ENCODE assay signal across 8 mouse cellular contexts in genomic region chr12:78862254-78862730, GRCm38 (mm10). TPM values are rescaled to one million over a fixed set of nuclear protein-coding genes. Genes with fewer than 3 reads are reported as not detected.
DNase-seq lines count a peak whose midpoint lies in the region; ATAC-seq and TF ChIP-seq lines count a peak whose summit lies in the region.

No protein-coding gene starts in this region.

- peak overlapping the region; percentile 63 for H3K27ac ChIP-seq in lung, embryonic 16.5 days (ENCODE audit: low read length)
- H3K27ac ChIP-seq in limb, embryonic 13.5 days, result peak overlapping the region; percentile 87
- peak overlapping the region; percentile 84 for H3K27ac ChIP-seq in small intestine, adult 2 months (ENCODE audit: insufficient read depth, low read depth, low read length)

- TF ChIP-seq POLR2A in small intestine, adult 2 months (IDR thresholded peaks at IDR 0.05; ENCODE audit: low read depth, low read length), result no peak

- no peaks in the 10 kb centered on the region for H3K9me3 ChIP-seq in lung, embryonic 16.5 days (ENCODE audit: control insufficient read depth, low read length)
- no peaks in the 10 kb centered on the region for H3K9me3 ChIP-seq in limb, embryonic 13.5 days

- DNase-seq in lung, postnatal 10 days, result no peak
- no peak for DNase-seq in thymus, postnatal 10 days (ENCODE audit: low spot score in 2 of 2)
- no peak for DNase-seq in frontal cortex, postnatal 25 days (ENCODE audit: low spot score in 2 of 2)
- DNase-seq in adrenal gland, postnatal 4 days (ENCODE audit: low spot score in 2 of 2), result no peak

- ATAC-seq in lung, embryonic 16.5 days (ENCODE audit: low read depth), result peak; percentile 49; the same call in 1 of the 2 replicates
- ATAC-seq in erythroblast, adult 5-6 weeks (replicated peaks; ENCODE audit: low FRiP score, poor library complexity, severe bottlenecking), result peak; percentile 40
- ATAC-seq in limb, embryonic 13.5 days (ENCODE audit: low FRiP score, low read depth), result no peak

- peak overlapping the region; percentile 81 for H3K4me2 ChIP-seq in lung, embryonic 16.5 days (ENCODE audit: low read depth, low read length)
- peak overlapping the region; percentile 79 for H3K4me2 ChIP-seq in limb, embryonic 13.5 days (replicated peaks)

- WGBS in lung, embryonic 16.5 days, result 0% methylated on average over 22 of the region's 22 CpGs
- under 1% methylated on average over 22 of the region's 22 CpGs for WGBS in limb, embryonic 13.5 days
- whole genome bisulfite sequencing in small intestine, adult 2 months, result under 1% methylated on average over 22 of the region's 22 CpGs

- TF ChIP-seq CTCF in small intestine, adult 2 months (IDR thresholded peaks at IDR 0.05; ENCODE audit: extremely low read depth, insufficient read length, insufficient replicate concordance, low read depth, low read length), result no peak

- H3K4me1 ChIP-seq in lung, embryonic 16.5 days (replicated peaks; ENCODE audit: control insufficient read depth, insufficient read depth, low read length), result peaks cover 18% of the 10 kb centered on the region
- peaks cover 21% of the 10 kb centered on the region for H3K4me1 ChIP-seq in limb, embryonic 13.5 days
- peaks cover 2% of the 10 kb centered on the region for H3K4me1 ChIP-seq in small intestine, adult 2 months (ENCODE audit: control insufficient read depth, insufficient read depth, insufficient read length, low read length)

- peak overlapping the region; percentile 95 for H3K9ac ChIP-seq in lung, embryonic 16.5 days (ENCODE audit: low read length)
- peak overlapping the region; percentile 92 for H3K9ac ChIP-seq in limb, embryonic 13.5 days

- H3K4me3 ChIP-seq in lung, embryonic 16.5 days (ENCODE audit: low read length), result peak overlapping the region; percentile 96
- peak overlapping the region; percentile 90 for H3K4me3 ChIP-seq in limb, embryonic 13.5 days
- peak overlapping the region; percentile 97 for H3K4me3 ChIP-seq in small intestine, adult 2 months (ENCODE audit: low read depth, low read length)

- peaks cover 1% of the 10 kb centered on the region; the same call in 1 of the 2 replicates for H3K36me3 ChIP-seq in lung, embryonic 16.5 days (ENCODE audit: control insufficient read depth, insufficient read depth, low read length)
- H3K36me3 ChIP-seq in limb, embryonic 13.5 days, result peaks cover 5% of the 10 kb centered on the region; the same call in 1 of the 2 replicates
- peaks cover 3% of the 10 kb centered on the region for H3K36me3 ChIP-seq in small intestine, adult 2 months (ENCODE audit: control insufficient read depth, insufficient read depth, low read length)

- no peaks in the 10 kb centered on the region for H3K27me3 ChIP-seq in lung, embryonic 16.5 days (ENCODE audit: control insufficient read depth, insufficient read depth, low read depth, low read length)
- H3K27me3 ChIP-seq in limb, embryonic 13.5 days, result no peaks in the 10 kb centered on the region
- H3K27me3 ChIP-seq in small intestine, adult 2 months (ENCODE audit: control insufficient read depth, insufficient read depth, low read length), result no peaks in the 10 kb centered on the region

RNA-seq across cellular contexts. Expression of gene Eif2s1, which starts 0.7 kb away (rescaled TPM):
- polyA plus RNA-seq in lung, embryonic 16.5 days (2015; fragmentation: Nextera tagmentation; extraction: Ambion mirVana), result 192 and 198 TPM in 2 replicates
- 55.4 and 106 TPM in 2 replicates for total RNA-seq in erythroblast, adult 5-6 weeks (2015; ENCODE audit: low replicate concordance)
- total RNA-seq in erythroblast, adult 5-6 weeks (2017; ENCODE audit: low replicate concordance), result 34.9 and 45.3 TPM in 2 replicates
- 214 and 218 TPM in 2 replicates for polyA plus RNA-seq in limb, embryonic 13.5 days (2015; fragmentation: Nextera tagmentation; extraction: Ambion mirVana)
- polyA plus RNA-seq in small intestine, adult 2 months (2012; rRNA removed), result 1.4 and 2.0 TPM in 2 replicates
- 10 to 100 TPM; 71.2 to 78.5 TPM for total RNA-seq in adrenal gland, postnatal 4 days (2021)

RNA-seq across cellular contexts. Expression of gene Atp6v1d, which starts 0.9 kb away (rescaled TPM):
- 56.6 and 59.9 TPM in 2 replicates for polyA plus RNA-seq in lung, embryonic 16.5 days (2015; fragmentation: Nextera tagmentation; extraction: Ambion mirVana)
- total RNA-seq in erythroblast, adult 5-6 weeks (2015; ENCODE audit: low replicate concordance), result 52.5 and 69.0 TPM in 2 replicates
- 22.2 and 35.0 TPM in 2 replicates for total RNA-seq in erythroblast, adult 5-6 weeks (2017; ENCODE audit: low replicate concordance)
- polyA plus RNA-seq in limb, embryonic 13.5 days (2015; fragmentation: Nextera tagmentation; extraction: Ambion mirVana), result 60.1 and 61.7 TPM in 2 replicates
- polyA plus RNA-seq in small intestine, adult 2 months (2012; rRNA removed), result 0.80 and 2.2 TPM in 2 replicates
- 10 to 100 TPM; 48.4 to 57.7 TPM for total RNA-seq in adrenal gland, postnatal 4 days (2021)

RNA-seq across cellular contexts. Expression of gene Plek2, which starts 44.5 kb away (rescaled TPM):
- polyA plus RNA-seq in lung, embryonic 16.5 days (2015; fragmentation: Nextera tagmentation; extraction: Ambion mirVana), result 7.1 and 7.9 TPM in 2 replicates
- 6.7 TPM in 1 of 2 replicates, not detected in the other for total RNA-seq in erythroblast, adult 5-6 weeks (2015; ENCODE audit: low replicate concordance)
- total RNA-seq in erythroblast, adult 5-6 weeks (2017; ENCODE audit: low replicate concordance), result 2.6 and 5.3 TPM in 2 replicates
- polyA plus RNA-seq in limb, embryonic 13.5 days (2015; fragmentation: Nextera tagmentation; extraction: Ambion mirVana), result 2.8 TPM in 2 replicates
- 6.7 and 23.2 TPM in 2 replicates for polyA plus RNA-seq in small intestine, adult 2 months (2012; rRNA removed)
- 1 to 10 TPM; 1.5 to 2.9 TPM for total RNA-seq in adrenal gland, postnatal 4 days (2021)

Comparison
In these comparisons a context has a peak if more than half of its experiments do, and no peak if none do; other contexts are left out.
1. RNA of gene Eif2s1, which starts 0.7 kb away (polyA plus RNA-seq): 214 to 218 TPM in limb, embryonic 13.5 days and 192 to 198 TPM in lung, embryonic 16.5 days; 1.4 to 2.0 TPM in small intestine, adult 2 months; every median in the first group is over 10 times any median in the second.
2. RNA of gene Atp6v1d, which starts 0.9 kb away (polyA plus RNA-seq): 60.1 to 61.7 TPM in limb, embryonic 13.5 days and 56.6 to 59.9 TPM in lung, embryonic 16.5 days; 0.80 to 2.2 TPM in small intestine, adult 2 months; every median in the first group is over 10 times any median in the second.
3. Peak in every context shown above with its lines, with median percentiles within 50 percentile points of each other: H3K27ac ChIP-seq and H3K4me3 ChIP-seq.